Mouse (Mus musculus) common myeloid progenitor, adult 5-6 weeks (primary cell): ENCODE measurements around the gene Tsen54. TPM values are rescaled to one million over a fixed set of nuclear protein-coding genes. Genes with fewer than 3 reads are reported as not detected.

Experiments used
- ATAC-seq: replicated peaks from 2 replicates; pipeline ENCODE4 v1.8.0; 2016; ENCODE audit warnings: low read depth, mild to moderate bottlenecking, moderate TSS enrichment, inconsistent platforms; ENCODE audit not compliant: poor library complexity, severe bottlenecking
- total RNA-seq: library from RNA; stranded (forward); fragments of 200-1000, 187-1606 nt; gene quantifications from 2 replicates; pipeline ENCODE4 v1.2.3, GENCODE M21; 2017

Tsen54 gene
- 12.2 and 22.2 TPM in 2 replicates for total RNA-seq

DNA sequence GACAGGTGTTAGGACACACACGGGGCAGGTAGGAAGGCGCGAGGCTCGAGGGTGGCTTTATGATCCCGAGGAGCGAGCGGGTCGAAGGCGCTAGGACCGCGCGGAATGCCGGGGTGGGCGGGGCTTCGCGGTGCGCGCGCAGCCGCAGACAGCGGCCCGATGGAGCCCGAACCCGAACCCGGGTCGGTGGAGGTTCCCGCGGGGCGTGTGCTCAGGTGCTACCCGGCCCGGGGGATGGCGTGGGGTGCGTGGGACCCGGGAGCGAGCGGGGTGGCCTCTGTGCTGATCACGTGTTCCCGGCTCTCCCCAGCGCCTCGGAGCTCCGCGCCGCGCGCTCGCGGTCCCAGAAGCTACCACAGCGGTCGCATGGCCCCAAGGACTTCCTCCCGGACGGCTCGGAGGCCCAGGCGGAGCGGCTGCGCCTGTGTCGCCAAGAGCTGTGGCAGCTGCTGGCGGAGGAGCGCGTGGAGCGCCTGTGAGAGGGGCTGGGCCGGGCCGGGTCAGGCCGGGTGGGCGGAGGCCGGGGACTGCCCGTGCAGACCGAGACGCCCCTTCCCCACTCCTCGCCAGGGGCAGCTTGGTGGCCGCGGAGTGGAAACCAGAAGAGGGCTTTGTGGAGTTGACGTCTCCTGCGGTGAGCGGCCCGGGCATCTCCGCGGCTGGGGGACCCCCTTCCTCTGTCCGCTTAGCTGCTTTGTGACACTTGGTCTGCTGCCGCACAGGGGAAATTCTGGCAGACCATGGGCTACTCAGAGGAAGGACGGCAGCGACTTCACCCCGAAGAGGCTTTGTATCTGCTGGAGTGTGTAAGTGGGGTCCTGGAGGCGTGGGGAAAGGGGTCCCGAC is at the start of gene Tsen54:
TSS of gene Tsen54 (plus strand) at position 120 of the 846 bp plus-strand sequence.
- peak; percentile 33 for ATAC-seq

DNA sequence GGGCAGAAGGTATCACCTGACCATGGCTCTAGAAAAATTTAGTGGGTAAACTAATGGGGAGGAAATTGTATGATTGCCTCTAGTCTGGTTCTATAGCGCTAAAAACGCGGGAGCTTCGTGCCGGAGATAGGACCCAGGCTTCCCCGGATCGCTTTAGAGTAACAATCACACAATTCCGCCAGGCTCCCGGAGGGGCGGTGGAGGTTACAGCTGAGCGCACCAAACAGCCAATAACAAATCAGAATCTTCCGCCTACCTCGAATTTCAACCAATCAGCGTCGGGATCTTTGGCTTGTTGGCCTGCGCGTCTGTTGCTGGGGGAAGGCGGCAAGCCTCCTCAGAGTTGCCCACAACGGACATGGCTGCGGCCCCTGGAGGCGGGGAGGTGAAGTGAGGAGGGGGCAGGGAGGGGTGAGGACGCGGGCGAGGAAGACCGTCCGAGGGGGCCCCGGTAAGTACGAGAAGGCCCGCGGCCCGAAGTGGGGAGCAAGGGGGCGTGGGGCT is 49.4 kb upstream of the Tsen54 start, which contains the start of gene Tmem94:
TSS of gene Tmem94 (plus strand) at position 331 of the 504 bp plus-strand sequence.
- ATAC-seq, result peak; percentile 99

DNA sequence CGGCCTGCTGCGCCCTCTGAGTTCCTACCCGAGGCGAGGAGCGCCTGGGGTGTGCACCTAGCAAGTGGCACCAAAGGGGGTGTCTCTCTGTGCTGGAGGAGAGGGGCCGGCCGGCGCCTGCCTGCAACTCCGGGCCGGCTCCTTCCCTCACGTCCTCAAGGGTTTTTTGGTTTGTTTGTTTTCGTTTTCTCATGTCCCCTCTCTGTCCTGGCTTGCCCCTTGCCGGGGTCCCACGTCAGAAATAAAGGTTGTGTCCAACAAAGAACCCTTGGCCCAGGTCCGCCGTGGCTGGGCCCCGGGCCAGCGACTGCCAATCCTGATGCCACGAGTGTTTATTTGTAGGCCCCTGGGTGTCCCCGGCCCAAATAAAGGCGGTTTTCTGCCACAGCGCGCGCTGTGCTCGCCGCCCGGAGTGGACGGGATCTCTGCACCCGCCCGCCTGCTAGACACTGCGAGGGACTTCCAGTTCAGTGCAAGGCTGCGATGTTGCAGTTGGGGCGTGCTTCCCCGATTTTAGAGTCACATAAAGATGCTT is 48.9 kb upstream of the Tsen54 start:
- peak; percentile 52 for ATAC-seq

DNA sequence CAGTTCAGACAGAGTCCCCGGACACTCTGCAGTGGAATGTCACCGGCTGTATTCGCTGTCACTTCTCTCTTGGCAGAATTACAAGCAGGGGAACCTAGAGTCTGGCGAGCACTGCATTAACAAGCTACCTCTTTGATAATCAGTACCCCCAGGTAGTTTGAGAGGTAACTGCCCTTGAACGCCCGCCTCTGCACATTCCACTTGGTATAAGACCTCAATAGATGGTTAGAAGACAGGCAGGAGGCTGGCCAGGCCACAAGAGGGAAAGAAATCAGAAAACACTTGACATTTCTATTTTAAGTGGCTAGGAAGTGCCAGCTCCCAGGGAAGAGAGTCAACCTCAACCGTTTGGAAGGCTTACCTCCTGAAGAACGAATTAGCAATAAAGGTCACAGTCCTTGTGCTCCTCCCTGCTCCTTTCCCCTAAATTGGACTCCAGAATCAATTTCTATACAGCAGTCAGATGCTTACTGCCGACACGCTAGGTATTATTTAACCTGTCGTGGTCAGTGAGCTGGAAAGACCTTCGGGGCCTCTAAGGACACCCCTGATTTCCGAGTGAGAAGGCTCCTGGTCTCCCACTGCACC is 48.1 kb upstream of the Tsen54 start:
- no peak for ATAC-seq

DNA sequence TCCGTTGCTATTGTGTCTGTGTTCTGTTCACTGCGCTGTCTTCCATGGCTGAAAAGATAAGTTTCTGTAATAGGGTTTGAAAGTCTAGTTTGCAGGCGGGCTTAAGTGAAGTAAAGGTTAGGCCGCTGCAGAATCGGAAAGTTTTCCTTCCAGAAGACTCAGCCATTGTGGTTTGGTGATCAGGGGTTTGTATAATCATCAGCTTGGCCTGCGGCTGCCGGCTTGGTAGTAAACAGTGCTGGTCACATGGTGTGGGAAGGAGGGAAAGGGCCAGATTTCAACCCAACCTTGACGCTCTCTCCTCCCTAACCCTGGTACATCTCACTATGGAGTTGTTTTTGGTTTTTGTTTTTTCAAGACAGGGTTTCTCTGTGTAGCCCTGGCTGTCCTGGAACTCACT is 47.5 kb upstream of the Tsen54 start:
- ATAC-seq, result no peak

DNA sequence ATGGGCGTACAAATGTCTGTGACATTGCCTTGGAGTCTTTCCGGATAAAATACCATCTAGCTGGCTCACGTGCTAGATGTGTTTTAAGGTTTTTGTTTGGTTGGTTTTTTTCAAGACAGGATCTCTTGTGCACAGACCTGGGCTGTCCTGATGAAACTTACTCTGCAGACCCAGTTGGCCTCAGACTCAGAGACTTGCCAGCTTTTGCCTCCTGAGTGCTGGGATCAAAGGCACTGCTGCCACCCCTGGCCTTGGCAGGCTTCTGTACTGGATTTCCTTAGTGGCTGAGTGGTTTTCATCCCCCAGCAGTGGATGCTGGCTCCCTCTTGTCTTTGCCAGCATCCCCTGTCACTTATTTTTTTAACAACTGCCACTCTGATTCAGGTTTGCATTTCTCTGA is 45.6 kb upstream of the Tsen54 start:
- no peak for ATAC-seq

- ATAC-seq, result no peak
Measured at GRCm38 (mm10) chr11:115774653-115775052, 39.9 kb upstream of the Tsen54 start.

GRCm38 (mm10) chr11:115775821-115776665 is 38.5 kb upstream of the Tsen54 start:
- no peak for ATAC-seq

- ATAC-seq, result no peak
Measured at GRCm38 (mm10) chr11:115776954-115777353, 37.6 kb upstream of the Tsen54 start.

GRCm38 (mm10) chr11:115777487-115778335 is 36.8 kb upstream of the Tsen54 start:
- ATAC-seq, result no peak

DNA sequence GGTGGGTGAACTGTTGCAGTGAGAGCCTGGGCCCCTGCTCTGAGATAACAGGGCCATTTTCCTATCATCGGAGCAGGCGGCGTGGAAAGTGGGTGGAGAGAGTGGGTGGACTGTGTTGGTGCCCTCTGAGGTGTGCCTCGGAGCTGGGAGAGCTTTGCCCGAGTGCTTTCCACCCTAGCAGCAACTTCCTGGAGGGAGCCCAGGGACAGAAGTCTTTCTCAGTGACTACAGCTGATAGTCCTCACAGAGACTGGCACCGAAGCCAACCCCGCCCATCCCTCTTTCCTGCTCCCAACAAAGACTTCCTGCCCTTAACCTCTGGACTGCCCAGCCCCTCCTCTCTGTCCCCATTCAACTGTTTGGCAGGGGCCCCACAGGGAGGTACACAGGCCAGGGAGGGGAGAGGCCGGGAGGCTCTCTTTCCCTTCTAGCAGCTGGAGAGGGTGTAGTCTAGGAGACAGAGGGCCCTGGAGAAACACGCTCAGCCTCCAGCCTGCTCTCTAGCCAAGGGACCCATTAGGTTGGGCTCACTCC is 35.4 kb upstream of the Tsen54 start:
- peak; percentile 84 for ATAC-seq

DNA sequence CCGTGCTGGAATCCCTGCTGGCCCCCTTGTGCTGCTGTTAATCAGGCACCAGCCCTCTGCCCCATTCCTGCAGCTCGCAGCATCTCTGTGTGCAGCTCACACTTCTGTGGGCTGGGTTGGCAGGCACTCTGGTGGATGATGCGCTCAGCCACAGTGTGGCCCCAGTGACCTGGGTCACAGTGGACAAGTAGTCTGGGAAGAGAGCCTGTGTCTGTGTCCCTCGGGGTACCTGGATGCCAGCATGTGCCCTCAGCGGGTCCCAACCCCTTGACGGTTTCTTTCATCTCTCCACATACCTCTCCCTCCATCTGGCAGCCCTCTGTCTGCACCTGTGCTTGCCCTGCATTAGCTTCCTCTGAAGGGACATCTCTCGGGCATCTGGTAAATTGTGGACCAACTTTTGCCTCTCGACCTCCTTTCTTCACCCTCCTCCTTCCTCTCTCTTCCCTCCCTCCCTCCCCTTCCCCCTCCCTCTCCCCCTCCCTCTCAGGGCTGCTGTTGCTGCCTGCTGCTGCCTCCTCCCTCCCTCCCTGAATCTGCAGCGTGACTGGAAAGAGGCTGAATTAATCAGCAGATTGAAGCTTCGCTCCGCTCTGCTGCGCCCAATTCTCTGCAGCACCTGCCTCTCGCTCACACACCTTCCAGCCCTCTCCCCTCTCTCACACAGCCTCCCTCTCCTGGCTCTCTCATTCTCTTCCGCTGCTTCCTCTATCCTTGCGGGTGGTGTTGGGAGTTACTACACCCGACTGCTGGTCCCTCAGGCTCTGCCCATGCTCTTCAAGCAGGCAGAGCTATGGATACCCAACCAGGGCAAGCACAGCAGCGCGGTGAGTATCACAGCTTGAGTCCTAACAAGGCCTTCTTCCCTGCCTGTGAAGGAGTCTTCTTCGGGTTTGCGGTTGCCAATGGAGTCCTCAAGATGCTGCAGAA is 34.1 kb upstream of the Tsen54 start:
- no peak for ATAC-seq

GRCm38 (mm10) chr11:115786473-115786872 is 28.1 kb upstream of the Tsen54 start:
- no peak for ATAC-seq

DNA sequence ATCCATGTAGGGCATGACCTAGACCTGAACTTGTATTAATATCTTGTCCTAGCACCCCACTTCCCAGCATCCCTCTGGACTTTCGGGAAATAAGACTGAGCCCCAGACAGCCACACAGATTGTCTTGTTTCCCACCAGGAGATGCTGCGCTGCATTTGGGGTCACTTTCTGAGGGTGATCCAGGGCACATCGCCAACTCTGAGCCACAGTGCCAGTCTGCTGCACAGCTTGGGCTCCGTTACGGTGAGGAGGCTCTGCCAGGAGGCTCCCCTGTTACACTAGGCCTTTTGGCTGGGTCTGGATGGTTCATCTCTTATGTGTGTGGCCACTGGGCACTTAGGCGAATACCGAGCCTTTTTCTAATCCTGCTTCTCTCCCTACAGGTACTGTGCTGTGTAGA is 24.7 kb upstream of the Tsen54 start:
- ATAC-seq, result no peak

DNA sequence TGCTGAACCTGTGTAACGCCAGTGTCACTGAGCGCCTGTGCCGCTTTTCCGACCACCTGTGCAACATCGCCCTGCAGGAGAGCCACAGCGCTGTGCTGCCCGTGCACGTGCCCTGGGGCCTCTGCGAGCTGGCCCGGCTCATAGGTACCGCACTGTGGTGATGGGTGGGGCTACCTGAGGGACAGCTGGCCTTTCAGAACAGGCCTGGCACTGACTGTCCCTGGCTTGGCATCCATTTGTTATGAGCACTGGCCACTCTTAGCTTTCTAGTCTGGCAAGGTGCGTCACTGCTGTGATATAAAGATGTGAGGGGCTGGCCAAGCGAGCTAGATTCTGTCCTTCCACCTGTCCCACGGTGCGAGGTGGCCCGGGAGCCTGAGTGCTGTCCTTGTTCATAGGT is 22.6 kb upstream of the Tsen54 start:
- ATAC-seq, result no peak

DNA sequence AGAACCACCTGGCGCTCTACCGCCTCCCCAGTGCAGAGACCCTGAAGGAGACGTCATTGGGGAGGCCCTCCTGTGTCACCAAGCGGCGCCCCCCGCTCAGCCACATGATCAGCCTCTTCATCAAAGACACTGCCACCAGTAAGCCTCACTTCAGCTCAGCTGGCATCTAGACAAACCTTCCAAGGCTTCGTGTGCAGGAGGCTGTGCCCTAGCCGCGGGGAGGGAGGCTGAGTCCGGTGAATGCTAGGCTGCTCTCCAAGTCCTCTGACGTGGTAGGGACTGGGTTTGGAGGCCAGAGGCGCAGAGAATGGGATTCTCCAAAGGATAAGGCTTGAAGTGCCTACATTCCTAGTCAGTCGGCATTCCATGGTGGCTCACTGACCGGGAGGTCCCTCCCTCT is 22.2 kb upstream of the Tsen54 start:
- no peak for ATAC-seq

DNA sequence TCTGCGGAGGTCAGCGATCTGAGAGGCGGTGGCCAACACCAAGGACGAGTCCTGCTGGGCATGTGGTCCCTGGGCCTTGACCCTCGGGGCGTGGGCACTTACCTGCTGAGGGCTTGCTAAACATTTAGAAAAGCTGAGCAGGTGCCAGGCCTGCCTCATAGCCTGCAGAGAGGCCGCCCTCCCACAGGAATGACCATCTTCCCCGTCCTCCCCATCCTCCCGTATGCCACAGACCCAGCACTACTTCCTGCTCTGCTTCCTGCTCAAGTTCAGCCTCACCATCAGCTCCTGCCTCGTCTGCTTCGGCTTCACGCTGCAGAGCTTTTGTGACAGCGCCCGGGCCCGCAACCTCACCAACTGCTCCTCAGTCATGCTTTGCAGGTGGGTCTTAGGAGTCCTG is 17.6 kb upstream of the Tsen54 start:
- no peak for ATAC-seq

DNA sequence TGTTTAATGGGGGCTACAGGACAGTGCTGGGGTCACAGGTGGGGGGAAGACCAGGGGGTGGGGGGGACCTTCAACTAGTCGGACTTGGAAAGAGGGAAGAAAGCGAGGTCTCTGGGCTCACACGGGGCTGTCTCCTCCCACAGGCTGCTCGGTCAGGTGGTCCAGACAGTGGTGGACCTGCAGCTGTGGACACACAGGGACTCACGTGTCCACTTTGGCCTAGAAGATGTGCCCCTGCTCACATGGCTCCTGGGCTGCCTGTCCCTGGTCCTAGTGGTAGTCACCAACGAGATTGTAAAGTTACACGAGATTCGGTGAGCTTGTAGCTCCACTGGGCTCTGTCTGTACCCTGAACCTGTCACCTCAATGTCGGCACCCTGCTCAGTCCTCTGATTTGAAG is 16.9 kb upstream of the Tsen54 start:
- ATAC-seq, result no peak
